Mouse (Mus musculus) CH12.LX (cell line): Measurements from ENCODE around the gene Dusp22. TPM values are rescaled to one million over a fixed set of nuclear protein-coding genes. Genes with fewer than 3 reads are reported as not detected.
A peak's percentile ranks its signal among the peaks of the same experiment; 100 is the strongest.

Experiments
- DNase-seq: peaks from one replicate; pipeline ENCODE4 v3.0.0-alpha.2; 2013; ENCODE audit errors: extremely low read depth
- H3K27ac ChIP-seq: 2 replicates; pipeline ENCODE4 v1.5.1; 2012; ENCODE audit warnings: low read depth, mild to moderate bottlenecking, control low read depth, moderate library complexity; ENCODE audit not compliant: insufficient read depth
- H3K27me3 ChIP-seq: replicated peaks from 2 replicates; pipeline ENCODE3; 2012; ENCODE audit warnings: inconsistent platforms
- H3K36me3 ChIP-seq, 2 experiments: replicated peaks in 1 of 2; 2 replicates each; pipeline versions ENCODE3 to v1.6.1; 2012; ENCODE audit warnings: inconsistent platforms in 1 of 2, low read length in 1 of 2, mild to moderate bottlenecking in 1 of 2, mixed read lengths in 1 of 2, moderate library complexity in 1 of 2; ENCODE audit not compliant: control insufficient read depth in 1 of 2, insufficient read depth in 1 of 2
- H3K4me1 ChIP-seq, 2 experiments: 2 replicates each; pipeline ENCODE4 v1.6.1; 2012; ENCODE audit warnings: inconsistent platforms in 1 of 2, moderate library complexity in 1 of 2; ENCODE audit not compliant: insufficient read depth in 2 of 2, control insufficient read depth in 1 of 2
- H3K4me2 ChIP-seq: 2 replicates; pipeline ENCODE4 v1.6.1; 2012; ENCODE audit warnings: low read depth, mild to moderate bottlenecking, control low read depth; ENCODE audit not compliant: poor library complexity, insufficient read depth, severe bottlenecking
- H3K4me3 ChIP-seq, 3 experiments: fragments of 150-350 bp in 1 of 3; sonication (generic) in 1 of 3; replicated peaks in 1 of 3; 2 replicates each; pipeline versions ENCODE3 to v1.5.1; 2011 to 2012; ENCODE audit warnings: low read depth in 2 of 3, low read length in 2 of 3, mild to moderate bottlenecking in 2 of 3, moderate library complexity in 2 of 3, control low read depth in 1 of 3, improper control_type of control experiment in 1 of 3, inconsistent platforms in 1 of 3, mixed read lengths in 1 of 3; ENCODE audit not compliant: poor library complexity in 1 of 3
- H3K79me2 ChIP-seq: replicated peaks from 2 replicates; pipeline ENCODE4 v1.6.1; 2012; ENCODE audit warnings: mild to moderate bottlenecking, moderate library complexity; ENCODE audit not compliant: control insufficient read depth, poor library complexity, insufficient read depth, severe bottlenecking; ENCODE audit errors: extremely low read depth
- H3K9ac ChIP-seq: 2 replicates; pipeline ENCODE4 v1.6.1; 2012; ENCODE audit warnings: low read depth, mild to moderate bottlenecking, control low read depth, moderate library complexity; ENCODE audit not compliant: insufficient read depth
- H3K9me3 ChIP-seq: replicated peaks from 2 replicates; pipeline ENCODE3; 2012; ENCODE audit warnings: low read length, inconsistent platforms, mixed read lengths
- BHLHE40 ChIP-seq: IDR thresholded peaks from 2 replicates; pipeline ENCODE4 v1.6.1; 2011; ENCODE audit warnings: mild to moderate bottlenecking, low read depth, low read length, improper control_type of control experiment
- CHD2 ChIP-seq: IDR thresholded peaks from 2 replicates; pipeline ENCODE4 v1.6.1; 2011; ENCODE audit warnings: low read length, improper control_type of control experiment
- ETS1 ChIP-seq: conservative IDR thresholded peaks from 2 replicates; pipeline ENCODE4 v1.6.1; 2012; ENCODE audit warnings: low read depth, mild to moderate bottlenecking, inconsistent platforms, low read length, improper control_type of control experiment, moderate library complexity
- IRF4 ChIP-seq: IDR thresholded peaks from 2 replicates; pipeline ENCODE4 v1.6.1; 2014; ENCODE audit warnings: low read depth, mild to moderate bottlenecking, inconsistent platforms, low read length, improper control_type of control experiment
- JUN ChIP-seq: IDR thresholded peaks from 2 replicates; pipeline ENCODE4 v1.6.1; 2011; ENCODE audit warnings: low read depth, mild to moderate bottlenecking, low read length, improper control_type of control experiment, moderate library complexity; ENCODE audit not compliant: insufficient read depth
- MAFK ChIP-seq: IDR thresholded peaks from 2 replicates; pipeline ENCODE4 v1.6.1; 2011; ENCODE audit warnings: low read length, improper control_type of control experiment; ENCODE audit not compliant: insufficient replicate concordance
- MAX ChIP-seq: IDR thresholded peaks from 2 replicates; pipeline ENCODE4 v1.6.1; 2011; ENCODE audit warnings: low read length, improper control_type of control experiment
- MAZ ChIP-seq: IDR thresholded peaks from 2 replicates; pipeline ENCODE4 v1.6.1; 2012; ENCODE audit warnings: low read depth, mild to moderate bottlenecking, inconsistent platforms, low read length, improper control_type of control experiment, moderate library complexity
- MEF2A ChIP-seq: IDR thresholded peaks from 2 replicates; pipeline ENCODE4 v1.6.1; 2014; ENCODE audit warnings: low read depth, mild to moderate bottlenecking, inconsistent platforms, low read length, improper control_type of control experiment, borderline replicate concordance
- PAX5 ChIP-seq: IDR thresholded peaks from 2 replicates; pipeline ENCODE4 v1.6.1; 2012; ENCODE audit warnings: low read length, inconsistent platforms, mixed read lengths
- POLR2AphosphoS2 ChIP-seq: IDR thresholded peaks from 2 replicates; pipeline ENCODE4 v1.6.1; 2011; ENCODE audit warnings: low read depth, low read length, improper control_type of control experiment
- RCOR1 ChIP-seq: conservative IDR thresholded peaks from 2 replicates; pipeline ENCODE4 v1.6.1; 2012; ENCODE audit warnings: low read depth, mild to moderate bottlenecking, inconsistent platforms, low read length, improper control_type of control experiment
- TBP ChIP-seq: conservative IDR thresholded peaks from 2 replicates; pipeline ENCODE4 v1.6.1; 2011; ENCODE audit warnings: low read depth, low read length, improper control_type of control experiment
- ZC3H11A ChIP-seq: IDR thresholded peaks from 2 replicates; pipeline ENCODE4 v1.6.1; 2012; ENCODE audit warnings: low read depth, mild to moderate bottlenecking, inconsistent platforms, low read length, improper control_type of control experiment
- ZKSCAN1 ChIP-seq: IDR thresholded peaks from 2 replicates; pipeline ENCODE4 v1.6.1; 2012; ENCODE audit warnings: low read depth, inconsistent platforms, low read length, improper control_type of control experiment, borderline replicate concordance
- ZNF384 ChIP-seq: IDR thresholded peaks from 2 replicates; pipeline ENCODE4 v1.6.1; 2012; ENCODE audit warnings: low read depth, low read length, improper control_type of control experiment, inconsistent platforms
- dilution Hi-C: fragments of 300-500 bp; cut with MboI; formaldehyde crosslinking; loops from 2 replicates; pipeline ENCODE4 v1.14.3; 2020; ENCODE audit warnings: low sequenced_read_pairs; ENCODE audit not compliant: extremely low pct_unique_long_range_greater_than_20kb, extremely low pct_ligation_motif_present
- in situ Hi-C: fragments of 300-500 bp; cut with MboI; formaldehyde crosslinking; loops from 3 replicates; pipeline ENCODE4 v1.14.3; 2019; ENCODE audit warnings: low sequenced_read_pairs, low pct_ligation_motif_present, low pct_unique_long_range_greater_than_20kb, mixed read lengths
- polyA plus RNA-seq: library from polyadenylated mRNA; unstranded; fragments of >175 nt; gene quantifications from 2 replicates; pipeline ENCODE4 v1.2.1, GENCODE M21; 2012; ENCODE audit warnings: low read depth; ENCODE audit not compliant: insufficient read length
- total RNA-seq, 2 experiments: library from RNA; depleted of rRNA; stranded (reverse); fragments of 300-350 nt in 1 of 2; fragments of >200 nt in 1 of 2; gene quantifications; 2 replicates each; pipeline ENCODE4 v1.2.3; 2012 to 2014

The Dusp22 gene
- total and polyA plus RNA-seq, 3 experiments, result 18.0 to 28.7 (median 22.5) TPM

DNA sequence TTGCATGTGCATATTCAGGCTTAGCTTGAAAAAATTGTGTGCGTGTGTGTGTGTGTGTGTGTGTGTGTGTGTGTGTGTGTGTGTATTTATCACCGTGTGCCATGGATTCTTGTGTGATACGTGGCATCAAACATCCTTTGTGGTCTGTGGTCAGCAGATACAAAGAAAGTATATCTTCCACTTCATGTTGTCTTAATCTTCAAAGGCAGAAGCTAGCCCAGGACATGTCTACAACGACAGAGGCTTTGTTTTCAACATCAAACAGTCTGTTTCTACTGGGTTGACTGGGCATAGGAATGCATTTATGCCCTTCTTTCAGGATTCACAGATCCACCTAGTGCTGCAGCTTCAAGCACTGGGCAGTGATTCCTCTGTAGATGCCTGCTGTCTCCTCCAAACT lies 22.1 kb downstream of the Dusp22 start:
- in situ Hi-C loops, result no loop called here
- no peaks in the 10 kb centered on the region for H3K27me3 ChIP-seq
- peak overlapping the region; percentile 71 for H3K27ac ChIP-seq
- dilution Hi-C loops, result no loop called here
- peaks cover 3% of the 10 kb centered on the region for H3K9me3 ChIP-seq
- no peak overlapping the region for H3K4me2 ChIP-seq
- 0 out of 2 replicates have a peak, but pooled peaks cover 2% of the 10 kb centered on the region for H3K79me2 ChIP-seq
- H3K36me3 ChIP-seq, result peaks cover 11 to 36% of the 10 kb centered on the region in 2 experiments
- peaks cover 53 to 75% of the 10 kb centered on the region in 2 experiments for H3K4me1 ChIP-seq
- DNase-seq, result no peak
- TF ChIP-seq MAX (no peak), ZC3H11A (no peak), BHLHE40 (no peak), PAX5 (no peak), ZKSCAN1 (no peak)
- no peak overlapping the region for H3K4me3 ChIP-seq
- 0 out of 2 replicates have a peak overlapping the region, but pooled peaks have one; percentile 7 for H3K9ac ChIP-seq

DNA sequence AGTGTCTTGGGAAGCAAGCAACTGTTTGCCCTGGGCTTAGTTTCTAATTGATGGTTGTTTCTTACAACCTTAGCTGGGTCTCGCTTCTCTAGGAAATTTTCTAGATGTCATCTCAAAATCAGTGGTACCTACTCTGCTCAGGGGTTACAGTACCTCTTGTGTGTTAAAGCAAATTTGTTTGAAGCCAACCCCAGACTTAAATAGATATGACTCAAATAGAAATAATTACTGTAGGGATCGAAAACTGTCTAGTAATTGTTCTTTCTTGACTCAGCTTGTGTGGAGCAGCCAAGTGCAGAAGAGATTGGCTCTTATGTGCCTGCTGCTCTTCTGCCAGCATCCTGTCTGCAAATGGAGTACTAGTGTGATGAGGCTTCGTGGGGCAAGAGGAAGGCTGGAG lies 22.5 kb downstream of the Dusp22 start:
- TF ChIP-seq PAX5 (no peak), JUN (0 out of 2 replicates have a peak, but pooled peaks have one; percentile 19), MAZ (no peak), IRF4 (peak; percentile 62), CHD2 (no peak), MEF2A (peak; percentile 65; the same call in 1 of the 2 replicates), ZNF384 (no peak), ZC3H11A (no peak), POLR2AphosphoS2 (no peak), TBP (no peak), MAFK (no peak), RCOR1 (no peak), ETS1 (no peak)
- Histone ChIP-seq H3K27me3 (no peaks in the 10 kb centered on the region), H3K9ac (0 out of 2 replicates have a peak overlapping the region, but pooled peaks have one; percentile 7), H3K9me3 (no peaks in the 10 kb centered on the region), H3K4me3 (no peak overlapping the region), H3K4me2 (no peak overlapping the region), H3K79me2 (0 out of 2 replicates have a peak, but pooled peaks cover 2% of the 10 kb centered on the region), H3K36me3 (peaks cover 11 to 37% of the 10 kb centered on the region in 2 experiments), H3K4me1 (peaks cover 57 to 80% of the 10 kb centered on the region in 2 experiments), H3K27ac (peak overlapping the region; percentile 71)
- no peak for DNase-seq
- dilution Hi-C loops, result no loop called here
- in situ Hi-C loops, result no loop called here
